Mouse (Mus musculus) layer of hippocampus, postnatal 25 days (tissue): ENCODE measurements at regions not wholly inside any gene's neighbourhood (a gene's known extent, or its start where the extent isn't known, plus 50 kb on each side); places are given as distances from the start of the nearest gene placed in this dataset.

Experiments used
- DNase-seq, 2 experiments: peaks; one replicate each; pipeline ENCODE4 v3.0.0; 2022; ENCODE audit warnings: mixed read lengths in 2 of 2, low spot score in 1 of 2; ENCODE audit errors: extremely low spot score in 1 of 2

- DNase-seq, result peak in 1 of 2 experiments; percentile 17
Observed at GRCm38 (mm10) chr14:120855181-120855580, 55.8 kb upstream of the Ipo5 start.
